Mouse (Mus musculus) kidney, adult 9 months (tissue): ENCODE data around the gene Rgs7bp.
"Not testable (repeated sequence)": the region's sequence is repeated elsewhere in the genome, so short reads cannot be mapped to it uniquely, and the experiment has no call there.

ENCODE experiments used
- DNase-seq: peaks from one replicate; pipeline ENCODE4 v3.0.0; 2022

The Rgs7bp gene

DNA sequence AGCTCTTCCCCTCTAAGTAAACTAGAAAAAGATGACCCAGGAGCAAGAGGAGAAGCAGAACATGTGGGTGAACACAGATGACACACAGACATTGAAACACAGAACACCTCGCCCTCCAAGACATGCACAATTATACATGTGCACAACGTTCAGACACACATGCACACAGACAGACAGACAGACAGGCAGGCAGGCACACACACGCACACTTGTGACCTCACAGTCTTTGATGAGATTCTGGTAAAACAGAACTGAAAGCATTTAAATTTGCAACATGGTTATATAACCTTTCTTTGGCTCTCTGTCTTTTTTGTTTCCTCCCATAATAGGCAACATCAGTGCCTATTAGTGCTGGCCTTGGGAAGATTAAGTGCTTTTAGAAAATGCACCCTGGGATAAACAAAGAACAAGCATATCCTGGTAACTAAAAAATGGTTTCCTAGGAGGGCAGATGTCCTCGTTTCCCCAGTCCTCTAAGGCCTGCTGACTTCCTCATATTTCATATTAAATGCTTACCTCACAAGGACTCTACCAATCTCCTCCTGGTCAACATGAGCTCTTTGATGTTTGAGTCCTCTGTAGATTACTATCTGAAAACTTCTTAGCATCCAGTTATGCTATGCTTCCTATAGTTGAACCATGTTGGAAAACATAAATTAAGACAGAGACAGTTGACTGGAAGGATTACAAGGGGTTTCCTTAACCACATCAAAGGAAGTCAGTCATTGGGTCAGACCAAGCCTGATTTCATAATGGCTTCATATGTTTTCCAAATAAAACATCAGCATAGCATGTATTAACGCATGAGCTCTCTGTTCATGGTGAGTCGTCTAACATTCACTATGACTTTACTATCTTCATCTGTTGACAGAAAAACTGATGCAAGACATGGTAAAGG is 122.8 kb downstream of the Rgs7bp start:
- no peak for DNase-seq

DNA sequence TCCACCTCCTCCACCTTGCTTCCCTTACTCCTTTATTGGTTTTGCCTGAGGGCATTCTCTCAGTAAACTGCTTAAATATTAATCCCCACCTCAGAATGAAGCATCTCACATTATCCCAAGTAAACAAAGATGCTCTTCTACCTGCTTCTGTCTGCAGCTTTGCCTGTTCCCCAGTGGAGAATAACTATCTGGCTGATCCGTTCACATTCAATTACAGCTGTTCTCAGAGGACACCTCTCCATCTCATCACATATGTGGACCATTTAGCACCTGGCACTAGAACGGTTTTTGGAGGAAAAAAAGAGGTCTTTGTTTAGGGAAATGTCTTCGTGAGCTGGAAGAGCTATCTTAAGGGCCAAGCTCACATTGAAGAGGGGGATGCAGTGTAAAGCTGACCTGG is 123.9 kb downstream of the Rgs7bp start:
- no peak for DNase-seq

- no peak for DNase-seq
These were observed 136.1 kb downstream of the Rgs7bp start for GRCm38 (mm10) chr13:104918663-104919062.

DNA sequence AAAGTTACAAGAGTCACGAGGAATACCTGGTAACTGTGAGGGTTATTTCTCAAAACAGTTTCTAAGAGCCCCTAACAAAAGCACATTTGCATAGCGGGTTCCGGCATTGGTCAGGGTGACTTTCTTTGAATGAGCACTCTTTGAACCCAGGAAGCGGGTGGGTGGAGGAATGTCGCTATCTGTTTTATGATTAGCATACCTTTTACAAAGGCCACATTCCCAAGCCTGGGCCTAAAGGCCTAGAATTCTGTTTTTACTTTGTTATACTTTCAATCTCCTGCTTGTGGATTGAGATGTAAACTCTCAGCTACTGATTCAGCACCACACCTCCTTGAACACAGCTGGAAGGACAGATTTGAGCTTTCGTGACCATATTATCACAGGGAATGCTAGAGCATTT is 138.0 kb downstream of the Rgs7bp start:
- not testable (repeated sequence) for DNase-seq

DNA sequence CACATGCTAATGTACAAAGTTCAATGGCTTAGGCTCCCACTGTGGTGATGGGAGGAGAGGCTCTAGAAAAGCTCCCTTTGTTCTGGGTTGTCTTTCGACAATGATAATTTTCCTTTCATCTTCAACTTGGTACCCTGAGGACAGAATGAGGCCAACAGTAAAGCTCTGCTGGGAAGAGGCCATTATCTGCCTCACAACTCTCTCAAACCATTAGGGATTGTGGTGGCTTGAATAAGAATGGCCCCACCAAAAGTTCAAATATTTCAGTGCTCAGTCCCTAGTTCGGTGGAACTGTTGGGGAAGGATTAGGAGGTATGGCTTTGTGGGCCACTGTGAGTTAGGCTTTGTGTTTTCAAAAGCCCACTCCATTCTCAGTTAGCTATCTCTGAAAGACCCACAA is 138.6 kb downstream of the Rgs7bp start:
- DNase-seq, result no peak

GRCm38 (mm10) chr13:104914288-104914895 is 140.3 kb downstream of the Rgs7bp start:
- DNase-seq, result no peak

DNA sequence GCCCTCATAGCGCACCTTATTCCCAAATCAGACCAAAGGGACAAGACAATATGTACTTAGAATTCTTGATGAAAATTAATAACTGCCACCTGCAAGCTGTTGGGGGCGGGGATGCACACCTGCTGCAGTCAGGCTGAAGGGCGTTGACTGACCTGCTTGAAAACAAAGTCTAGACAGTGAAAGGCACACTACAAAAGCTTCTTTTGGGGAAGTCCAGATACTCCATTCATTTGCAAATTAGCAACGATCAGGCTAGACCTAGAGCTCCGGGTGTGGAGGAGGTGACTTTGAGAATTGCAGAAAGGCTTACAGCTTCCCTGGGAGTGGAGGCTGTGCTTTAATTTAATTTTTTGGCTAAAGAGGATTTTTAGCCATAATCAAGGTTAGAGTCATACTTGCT is 143.1 kb downstream of the Rgs7bp start:
- DNase-seq, result not testable (repeated sequence)

DNA sequence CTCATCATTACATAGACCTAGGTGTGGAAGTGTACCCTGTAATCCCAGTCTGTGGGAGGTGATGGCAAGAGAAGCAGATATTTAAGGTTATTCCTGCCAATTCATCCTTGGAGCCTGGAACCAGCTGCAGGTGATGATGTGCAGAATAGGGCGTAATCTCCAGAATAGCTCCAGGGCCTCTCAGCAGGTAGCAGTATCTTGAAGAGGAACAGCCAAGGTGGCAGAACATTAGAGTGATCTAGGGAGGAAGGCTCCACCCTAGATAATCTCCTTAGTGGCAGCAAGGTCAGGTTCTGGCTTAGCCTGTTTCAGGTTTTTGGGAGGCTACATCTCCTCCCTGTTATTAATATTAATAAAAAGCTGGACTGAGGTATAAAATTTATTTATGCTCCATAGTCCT is 143.7 kb downstream of the Rgs7bp start:
- DNase-seq, result not testable (repeated sequence)

DNA sequence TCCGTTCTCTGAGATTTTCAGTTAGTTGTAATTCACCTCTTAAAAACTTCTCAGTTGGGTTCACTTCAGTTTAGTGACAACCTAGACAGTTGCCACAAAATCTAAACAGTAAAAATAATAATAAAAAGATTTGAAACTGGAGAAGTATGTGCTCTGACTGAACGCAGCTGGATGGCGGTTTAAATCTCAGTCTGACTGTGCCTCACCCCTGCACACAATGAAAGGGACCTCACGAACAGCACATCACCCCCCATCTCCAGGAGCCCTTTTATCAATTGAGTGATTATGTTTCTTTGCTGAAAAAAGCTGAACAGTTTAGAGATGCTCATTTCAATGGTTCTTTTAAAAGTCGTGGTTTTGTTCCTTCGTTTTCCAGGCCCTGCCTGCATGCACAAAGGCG is 146.0 kb downstream of the Rgs7bp start:
- no peak for DNase-seq
